Mouse (Mus musculus) MN1 (cell line): ENCODE results near the gene Slc7a7.

Experiments used
- DNase-seq: peaks from one replicate; pipeline ENCODE4 v3.0.0-alpha.2; 2016; ENCODE audit warnings: low spot score

Gene Slc7a7

DNA sequence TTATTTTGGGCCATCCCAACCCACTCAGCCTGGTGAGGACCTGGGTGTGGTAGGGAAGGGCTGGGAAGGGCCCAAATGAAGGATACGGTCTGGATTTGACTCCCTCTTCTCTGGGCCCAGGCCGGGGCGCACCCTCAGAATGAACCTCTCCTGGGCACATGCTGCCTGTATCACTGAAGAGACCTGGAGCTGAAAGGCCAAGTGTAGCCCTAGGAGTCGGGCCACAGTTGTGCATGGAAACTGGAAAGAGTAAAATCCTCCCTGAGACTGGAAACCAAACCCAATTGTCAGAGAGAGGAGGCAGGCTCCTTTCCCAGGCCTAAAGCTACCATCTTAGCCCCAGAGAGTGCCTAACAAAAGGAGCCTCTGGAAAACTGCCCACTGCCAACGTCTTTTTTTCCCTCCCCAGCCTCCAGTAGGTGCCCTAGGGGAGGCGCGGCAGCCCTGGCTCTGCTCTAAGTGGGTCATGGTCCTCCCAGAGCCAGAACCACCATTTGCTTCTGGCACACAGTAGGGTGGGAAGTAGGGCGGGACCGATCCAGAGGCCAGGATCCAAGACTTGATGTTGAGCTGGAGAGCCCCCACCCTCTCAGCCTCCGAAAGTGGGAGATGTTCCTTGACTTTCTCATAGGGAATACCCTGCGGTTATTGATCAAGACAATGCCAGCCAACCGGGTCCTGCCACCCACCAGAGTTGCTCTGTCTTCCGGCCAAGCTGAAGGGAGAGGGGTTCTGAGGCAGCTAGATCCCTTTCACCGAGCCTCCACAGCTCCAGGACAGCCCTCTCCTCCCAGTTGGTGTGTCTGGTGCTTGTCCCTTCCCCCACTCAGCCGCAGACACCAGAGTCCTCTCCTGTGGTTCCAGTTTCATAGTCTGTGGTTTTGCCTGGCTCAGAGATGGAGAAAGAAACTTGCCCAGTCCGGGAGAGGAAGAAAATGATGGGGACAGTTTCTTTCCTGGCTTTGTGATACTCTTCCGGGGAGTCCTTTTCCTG, 15.6 kb upstream of the Slc7a7 start:
- no peak for DNase-seq

DNA sequence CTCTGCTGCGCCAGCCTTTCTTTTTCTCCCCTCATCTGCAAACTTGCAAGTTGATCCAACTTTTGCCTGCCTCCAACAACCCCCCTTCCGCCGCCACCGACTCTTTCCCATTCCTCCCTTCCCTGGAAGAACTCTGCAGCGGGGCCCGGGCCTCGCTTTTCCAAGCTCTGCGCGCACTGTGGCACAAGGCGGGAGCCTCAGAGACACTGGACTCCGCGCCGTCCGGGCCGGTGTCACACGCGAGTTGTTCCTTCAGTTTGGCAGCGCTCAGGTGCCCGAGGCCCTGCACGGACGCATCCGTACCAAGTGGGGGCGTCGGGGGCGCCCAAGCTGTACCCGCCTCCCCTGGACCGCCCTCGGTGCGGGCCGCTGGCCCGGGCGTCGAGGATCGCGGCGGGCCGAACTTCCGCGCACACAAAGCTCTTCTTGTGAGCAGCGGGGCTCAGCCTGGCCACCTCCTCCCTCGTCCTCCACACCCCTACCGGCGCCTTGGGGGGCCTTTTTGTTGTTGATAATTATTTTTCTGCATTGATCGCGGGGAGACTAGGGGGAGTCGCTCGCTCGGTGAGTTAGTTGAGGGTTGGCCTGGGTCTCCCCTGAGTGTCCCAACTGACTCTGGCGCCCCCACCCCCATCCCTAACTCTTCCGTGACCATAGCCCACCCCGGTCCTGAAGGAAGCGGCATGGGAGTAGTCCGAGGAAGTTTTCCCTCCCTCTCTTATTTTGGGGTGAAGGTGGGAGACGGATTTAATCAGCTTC, 14.7 kb upstream of the Slc7a7 start:
- no peak for DNase-seq

DNA sequence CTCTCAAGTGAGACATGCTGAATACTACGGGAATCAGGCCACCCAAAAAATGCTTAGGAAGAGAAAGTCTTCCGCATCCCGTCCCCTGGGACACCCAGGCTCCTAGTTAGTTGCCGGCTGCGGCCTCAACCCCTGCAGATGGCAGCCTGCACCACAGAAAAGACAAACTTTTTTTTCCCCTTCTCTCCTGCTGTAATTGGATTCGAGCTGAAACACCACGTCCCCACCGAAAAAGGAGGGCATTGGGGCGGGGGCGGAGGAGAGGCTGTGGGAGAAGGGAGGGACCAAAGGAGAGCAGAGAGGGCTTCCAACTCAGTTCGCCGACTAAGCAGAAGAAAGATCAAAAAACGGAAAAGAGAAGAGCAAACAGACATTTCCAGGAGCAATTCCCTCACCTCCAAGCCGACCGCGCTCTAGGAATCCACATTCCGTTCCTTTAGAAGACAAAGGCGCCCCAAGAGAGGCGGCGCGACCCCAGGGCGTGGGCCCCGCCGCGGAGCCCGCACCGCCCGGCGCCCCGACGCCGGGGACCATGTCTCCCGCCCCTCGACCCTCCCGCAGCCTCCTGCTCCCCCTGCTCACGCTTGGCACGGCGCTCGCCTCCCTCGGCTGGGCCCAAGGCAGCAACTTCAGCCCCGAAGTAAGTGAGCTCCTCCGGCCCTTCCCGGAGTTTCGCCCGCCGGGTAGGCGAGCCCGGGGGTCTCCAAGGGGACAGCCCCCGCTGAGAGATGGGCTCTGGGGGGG, 13.9 kb upstream of the Slc7a7 start, which contains the start of gene Mmp14:
Gene Mmp14 (plus strand): TSS at position 279 of the 744 bp plus-strand sequence.
- DNase-seq = peak; percentile 58

DNA sequence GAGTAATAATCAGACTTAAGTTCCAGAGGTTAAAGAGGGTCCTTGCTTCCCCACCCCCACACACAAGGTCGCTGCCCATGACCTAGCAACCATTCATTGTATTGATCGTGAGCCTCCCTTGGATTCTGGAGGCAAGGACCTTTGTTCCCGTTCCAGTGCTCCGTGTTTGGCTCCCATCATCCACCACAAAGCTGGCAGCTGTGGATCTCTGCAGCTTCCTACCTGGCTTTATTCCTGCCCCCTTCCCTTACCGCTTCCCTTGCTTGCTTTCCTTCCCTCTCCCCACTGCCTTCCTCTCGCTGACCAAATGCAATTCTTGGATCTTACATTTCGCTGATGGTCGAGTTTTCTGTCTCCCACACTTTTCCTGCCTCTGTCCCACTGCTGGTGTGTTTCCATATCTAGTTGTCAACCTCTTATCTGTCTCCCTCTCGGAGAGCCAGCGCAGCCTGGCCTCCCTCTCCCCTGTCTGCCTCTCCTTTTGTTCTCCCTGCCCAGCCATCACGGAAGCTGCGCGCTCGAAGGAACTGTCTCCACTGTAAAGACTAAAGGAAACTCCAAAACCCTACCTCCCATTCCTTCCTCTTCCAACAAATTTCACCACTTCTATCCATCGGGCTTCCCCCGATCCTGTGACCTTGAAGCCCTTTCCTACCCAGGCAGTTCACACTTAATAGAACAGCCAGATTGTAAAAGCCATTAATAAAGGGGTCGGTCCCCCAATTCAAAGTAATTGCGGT, 13.0 kb upstream of the Slc7a7 start:
- DNase-seq = no peak

DNA sequence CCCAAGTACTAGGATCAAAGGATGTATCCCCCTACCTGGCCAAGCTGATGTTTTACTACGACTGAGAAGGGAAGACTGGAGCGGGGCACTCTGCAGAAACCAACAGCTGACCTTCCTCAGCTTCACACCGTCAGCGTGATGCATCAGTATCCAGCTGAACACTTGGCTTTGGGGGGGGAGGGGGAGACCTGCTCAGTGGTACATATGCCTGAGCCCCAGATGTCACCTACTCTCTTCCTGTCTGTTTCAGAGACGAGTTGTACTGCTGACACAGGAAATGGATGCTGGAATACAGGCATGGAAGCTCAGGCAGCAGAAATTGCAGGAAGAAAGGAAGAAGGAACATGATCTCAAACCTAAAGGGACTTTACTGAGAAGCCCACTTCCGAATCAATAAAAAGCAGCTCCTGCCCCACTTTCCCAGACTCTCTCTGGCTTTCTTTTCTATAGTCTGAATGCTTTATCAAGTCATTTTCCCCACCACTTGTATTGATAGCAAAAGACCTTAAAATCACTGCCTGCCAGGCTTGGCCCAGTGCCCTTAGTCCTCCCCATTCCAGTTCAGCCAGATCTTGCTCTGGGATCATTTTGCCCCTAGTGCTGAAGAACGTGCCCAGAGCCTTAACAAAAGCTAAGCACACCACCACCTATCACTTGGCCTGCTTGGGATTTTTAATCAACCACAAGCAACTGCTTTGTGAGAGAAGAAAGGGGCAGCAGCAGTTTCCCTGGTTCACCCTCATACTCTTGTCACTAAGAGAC, 11.9 kb upstream of the Slc7a7 start:
- DNase-seq = no peak

DNA sequence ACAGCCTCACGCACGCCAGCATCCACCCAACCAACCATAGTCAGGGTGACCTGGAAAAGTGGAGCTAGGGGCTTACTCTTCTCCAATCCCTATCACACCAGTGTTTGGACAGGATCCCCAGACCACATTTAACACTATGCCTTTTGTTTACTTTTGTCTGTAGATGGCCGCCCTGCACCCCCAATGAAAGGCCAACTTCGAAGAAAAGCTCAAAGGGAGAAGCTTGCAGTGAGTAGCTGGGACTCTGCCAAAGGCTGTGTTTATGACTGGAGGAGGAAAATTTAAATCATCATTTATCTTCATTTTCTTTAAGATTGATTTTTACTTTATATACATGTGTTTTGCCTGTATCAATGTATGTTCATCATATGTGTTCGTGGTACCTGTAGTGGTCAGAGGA, 10.8 kb upstream of the Slc7a7 start:
- no peak for DNase-seq

DNA sequence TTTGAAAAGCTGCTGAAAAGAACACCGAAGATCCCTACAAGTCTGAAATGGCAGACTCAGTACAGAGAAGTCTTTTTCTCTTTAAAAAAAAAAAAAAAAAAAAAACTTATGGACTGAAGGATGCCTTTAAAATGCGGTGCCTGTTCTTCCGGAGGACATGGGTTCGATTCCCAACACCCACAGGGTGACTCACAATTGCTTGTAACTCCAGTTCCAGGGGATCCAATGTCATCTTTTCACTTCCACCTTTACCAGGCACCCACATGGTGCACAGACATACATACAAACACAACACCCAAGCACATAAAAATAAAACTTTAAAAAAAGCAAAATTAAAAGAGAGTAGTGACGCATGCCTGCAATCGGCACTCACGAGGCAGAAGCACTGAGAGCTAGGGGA, 10.1 kb upstream of the Slc7a7 start:
- DNase-seq = no peak

DNA sequence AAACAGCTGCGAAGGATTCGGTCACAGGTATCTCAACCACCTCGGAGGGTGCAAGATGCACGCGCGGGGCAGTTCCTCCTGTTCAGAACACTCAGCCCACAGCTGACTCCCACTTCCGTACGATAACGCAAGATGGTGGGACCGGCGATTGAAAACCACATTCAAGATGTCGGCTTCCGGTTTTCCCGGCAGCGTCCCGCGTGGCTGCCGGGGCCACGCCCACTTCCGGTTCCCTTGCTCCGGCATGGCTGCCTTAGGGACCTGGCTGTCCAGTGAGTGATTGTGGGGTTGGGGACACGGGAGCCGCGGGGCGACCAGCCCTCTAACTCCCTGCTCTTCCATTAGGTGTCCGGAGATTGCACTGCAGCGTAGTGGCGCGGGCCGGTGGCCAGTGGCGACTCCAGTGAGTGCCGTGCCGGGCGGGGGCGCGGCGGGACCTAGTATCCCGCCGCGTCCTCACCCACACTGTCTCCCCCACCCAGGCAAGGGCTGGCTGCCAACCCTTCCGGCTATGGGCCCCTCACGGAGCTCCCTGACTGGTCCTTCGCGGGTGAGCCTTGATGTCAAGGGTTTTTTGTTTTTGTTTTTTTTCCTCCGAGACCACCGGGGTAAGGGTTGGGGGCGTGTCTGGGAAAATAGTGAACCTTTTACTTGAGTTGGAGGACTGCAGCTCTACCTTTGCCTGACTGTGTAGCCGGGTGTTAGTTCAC, 9.3 kb upstream of the Slc7a7 start, which contains the start of gene Mrpl52:
Gene Mrpl52 (plus strand): TSS at position 221 of the 710 bp plus-strand sequence.
- DNase-seq = peak; percentile 92

DNA sequence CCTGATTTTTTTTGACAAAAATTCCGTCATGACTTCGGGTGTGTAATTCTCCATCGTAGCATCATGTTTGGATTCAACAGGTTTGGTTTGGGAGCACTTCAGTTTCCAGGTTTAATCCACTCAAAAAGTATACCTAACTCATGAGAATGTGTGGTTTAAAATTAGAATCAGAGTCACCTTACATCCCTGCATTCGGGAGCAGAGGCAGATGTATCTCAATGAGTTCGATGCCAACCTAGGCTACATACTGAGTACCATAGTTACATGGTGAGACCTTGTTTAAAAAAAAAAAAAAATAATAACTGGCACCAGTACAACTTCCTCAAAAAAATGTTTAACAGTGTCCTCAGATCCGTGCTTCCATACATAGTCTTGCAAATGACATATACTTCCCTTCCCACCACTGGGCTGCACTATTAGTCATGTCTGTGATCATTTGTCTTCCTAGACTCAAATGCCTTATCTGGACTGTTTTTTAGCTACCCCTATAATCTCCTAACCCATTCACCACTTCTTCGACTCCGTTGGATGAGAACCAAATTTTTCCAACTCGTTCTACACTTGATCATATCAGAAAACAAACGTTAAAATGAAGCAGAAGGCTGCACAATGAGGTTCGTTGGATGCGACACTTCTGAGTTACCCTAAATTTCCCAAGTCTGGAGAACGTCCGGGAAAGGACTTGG, 8.6 kb upstream of the Slc7a7 start:
- DNase-seq = peak; percentile 25

DNA sequence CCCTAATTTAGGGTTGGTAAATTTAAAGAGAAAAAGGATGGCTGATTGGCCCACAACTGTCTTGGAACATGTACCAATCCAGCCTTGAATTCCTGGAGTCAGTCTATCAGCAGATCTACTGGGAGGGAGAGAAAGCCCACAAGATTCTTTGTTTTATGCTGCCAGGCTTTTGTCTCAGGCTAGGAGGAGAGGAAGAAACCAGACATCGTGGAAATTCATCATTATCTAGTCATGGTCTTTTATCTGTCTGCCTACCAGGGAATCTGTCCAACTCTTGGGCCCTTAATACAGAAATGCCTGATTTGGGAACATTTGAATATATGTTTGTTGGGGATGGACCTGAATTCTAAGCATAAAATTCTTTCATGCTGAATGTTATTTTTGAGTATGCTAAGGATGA, 8.0 kb upstream of the Slc7a7 start:
- DNase-seq = no peak

DNA sequence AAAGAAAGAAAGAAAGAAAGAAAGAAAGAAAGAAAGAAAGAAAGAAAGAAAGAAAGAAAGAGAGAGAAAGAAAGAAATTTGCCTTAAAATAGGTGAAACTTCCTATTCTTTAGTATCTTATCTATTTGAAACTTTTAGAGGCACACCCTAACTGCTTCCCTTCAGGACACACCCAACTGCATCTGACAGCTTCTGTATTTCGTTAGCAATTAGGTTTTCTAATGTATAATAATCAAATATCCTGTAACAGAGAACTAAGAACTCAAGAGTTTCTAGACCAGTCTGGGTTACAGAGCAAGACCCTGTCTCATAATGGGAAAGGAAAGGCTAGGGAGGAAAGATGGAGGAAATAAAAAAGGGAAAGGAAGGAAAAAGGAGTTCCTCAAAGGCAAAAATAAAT, 7.1 kb upstream of the Slc7a7 start:
- no peak for DNase-seq

DNA sequence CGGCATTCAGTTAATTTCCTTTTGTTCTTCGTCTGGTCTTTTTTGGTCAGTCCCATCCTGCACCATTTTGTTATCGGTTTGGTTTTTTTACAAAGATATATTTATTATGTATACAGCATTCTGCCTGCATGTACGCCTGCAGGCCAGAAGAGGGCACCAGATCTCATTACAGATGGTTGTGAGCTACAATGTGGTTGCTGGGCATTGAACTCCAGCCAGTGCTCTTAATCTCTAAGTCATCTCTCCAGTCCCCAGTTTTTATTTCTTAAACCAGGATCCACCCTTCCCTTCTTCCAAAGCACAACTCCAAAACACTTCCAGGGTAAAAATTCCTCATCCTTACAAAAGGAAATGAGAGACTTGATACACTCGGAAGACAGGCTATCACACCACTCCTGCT, 5.8 kb upstream of the Slc7a7 start:
- no peak for DNase-seq

DNA sequence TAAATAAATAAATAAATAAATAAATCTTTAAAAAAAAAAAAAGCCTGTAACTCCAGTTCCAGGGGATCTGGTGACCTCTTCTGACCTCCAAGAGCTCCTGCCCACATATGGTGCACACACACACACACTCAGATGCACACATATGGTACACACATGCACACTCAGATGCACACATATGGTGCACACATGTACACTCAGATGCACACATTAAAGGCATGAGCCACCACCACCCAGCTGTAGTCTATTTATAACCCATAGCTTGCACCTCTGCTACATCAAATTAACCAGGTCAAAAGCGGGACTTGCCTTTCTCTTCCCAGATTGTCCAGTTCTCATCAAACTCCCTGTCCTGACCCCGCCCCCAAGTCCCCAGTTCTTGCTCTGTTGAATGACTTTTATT, 3.4 kb upstream of the Slc7a7 start:
- no peak for DNase-seq

DNA sequence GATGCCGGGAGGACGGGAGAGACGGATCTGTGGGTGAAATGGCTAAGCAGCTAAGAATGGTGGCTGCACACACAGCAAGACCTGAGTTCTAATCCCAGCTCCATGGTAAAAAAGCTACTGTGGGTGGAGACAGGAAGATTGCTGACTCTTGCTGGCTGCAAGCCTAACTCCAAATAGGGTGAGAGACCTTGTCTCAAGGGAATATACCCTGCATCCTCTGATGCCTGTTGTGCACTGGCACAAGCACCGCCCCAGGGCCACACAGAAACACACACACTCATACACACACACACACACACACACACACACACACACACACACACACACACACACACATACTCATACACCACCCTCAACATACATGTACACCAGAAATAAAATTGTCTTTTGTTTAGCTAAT, 750 bp downstream of the Slc7a7 start:
- no peak for DNase-seq

DNA sequence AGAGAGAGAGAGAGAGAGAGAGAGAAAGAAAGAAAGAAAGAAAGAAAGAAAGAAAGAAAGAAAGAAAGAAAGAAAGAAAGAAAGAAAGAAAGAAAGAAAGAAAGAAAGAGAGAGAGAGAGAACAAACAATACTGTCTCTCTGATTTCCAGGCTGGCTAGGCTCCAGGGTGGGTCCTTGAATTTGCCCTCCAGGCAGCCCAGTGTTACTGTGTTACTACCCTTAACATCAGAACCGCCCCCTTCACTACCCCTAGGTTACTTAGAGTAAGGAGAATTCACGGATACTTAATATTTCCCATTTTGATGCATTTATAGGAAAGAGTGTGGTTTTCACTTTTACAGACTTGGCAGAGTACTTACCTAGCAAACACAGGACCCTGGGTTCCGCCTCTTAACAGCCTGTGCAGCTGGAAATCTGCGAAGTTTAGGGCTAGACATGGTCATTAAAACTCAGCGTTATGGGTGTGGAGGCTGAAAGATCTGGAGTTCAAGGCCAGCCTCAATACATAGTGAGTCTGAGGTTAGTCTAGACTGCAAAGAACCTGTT, 1.3 kb downstream of the Slc7a7 start:
- DNase-seq = no peak

DNA sequence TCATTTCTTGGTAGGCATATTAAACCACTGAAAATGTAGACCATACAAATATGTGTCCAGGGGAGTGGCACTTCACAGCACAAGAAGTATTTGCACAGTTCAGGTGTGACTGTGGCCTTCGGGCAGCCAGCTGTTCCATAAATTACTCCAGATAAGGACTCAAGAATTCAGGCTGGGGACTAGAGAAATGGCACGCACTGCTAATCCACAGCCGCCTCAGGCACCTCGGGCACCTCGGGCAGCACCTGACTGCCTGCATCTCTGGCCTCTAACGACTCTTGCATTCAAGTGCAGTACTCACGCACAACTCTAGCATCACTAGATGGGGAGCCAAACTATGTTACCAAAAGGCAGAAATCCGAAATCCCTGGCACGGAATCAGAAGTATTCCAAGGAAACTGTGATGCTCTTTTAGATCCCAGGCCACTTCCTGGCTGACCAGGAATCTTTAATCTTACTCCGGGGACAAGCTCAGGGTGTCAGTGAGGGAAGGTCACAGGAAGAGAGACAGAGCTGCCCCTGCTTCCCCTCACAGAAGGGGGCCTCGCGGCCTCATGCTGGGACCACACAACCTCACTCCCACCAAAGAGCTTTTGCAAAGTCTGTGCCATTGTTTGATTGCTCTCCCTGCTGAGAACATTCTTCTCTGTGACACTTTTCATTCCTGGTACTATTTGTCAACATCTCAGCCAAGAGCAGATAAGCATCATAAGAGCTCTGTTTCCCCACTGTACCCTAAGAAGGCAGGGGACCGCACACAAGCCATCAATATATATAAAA, 2.1 kb downstream of the Slc7a7 start:
- DNase-seq = no peak

DNA sequence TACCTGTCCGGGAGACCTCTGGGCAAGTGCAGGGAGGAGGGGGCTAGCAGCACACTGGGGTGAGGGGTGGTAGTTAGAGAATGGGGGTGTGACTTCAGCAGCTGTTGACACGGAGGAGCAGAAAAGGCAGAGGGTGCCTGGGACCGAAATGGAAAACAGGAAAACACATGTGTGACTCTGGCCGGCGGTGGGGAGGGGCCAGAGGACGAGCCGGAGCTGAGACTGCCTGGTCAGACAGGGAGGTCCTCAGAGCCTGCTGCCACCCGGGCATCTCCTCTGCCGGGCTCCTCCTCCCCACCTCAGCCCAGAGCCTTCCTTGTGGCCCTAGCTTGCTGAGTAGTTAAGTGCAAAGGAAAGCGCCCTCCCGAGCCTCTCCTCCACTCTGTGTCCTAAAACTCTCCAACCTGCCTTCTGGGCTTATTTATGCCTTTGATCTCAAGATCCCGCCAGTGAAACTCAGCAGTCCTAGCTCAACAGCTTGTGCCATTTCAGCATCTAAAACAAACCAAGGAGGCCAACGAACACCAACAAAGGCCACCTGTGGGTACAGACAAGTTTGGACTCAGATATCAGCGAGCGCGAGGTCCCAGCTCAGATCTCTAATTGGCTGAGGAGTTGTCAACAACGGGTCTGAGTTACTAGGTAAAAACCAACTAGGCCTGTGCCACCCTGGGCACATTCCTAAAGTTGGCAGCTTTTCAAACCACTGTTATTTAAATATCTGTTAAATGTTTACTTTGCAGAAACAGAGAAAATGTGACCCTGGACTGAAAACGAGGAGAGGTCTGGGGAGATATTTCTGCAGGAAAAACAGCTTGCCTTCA, 3.5 kb downstream of the Slc7a7 start:
- peak; percentile 57 for DNase-seq
